ENCODE assay signal across 9 mouse cellular contexts in genomic region chr12:17726576-17727320, GRCm38 (mm10). TPM values are rescaled to one million over a fixed set of nuclear protein-coding genes. Genes with fewer than 3 reads are reported as not detected.
DNase-seq lines count a peak whose midpoint lies in the region; ATAC-seq and TF ChIP-seq lines count a peak whose summit lies in the region.
"Had no signal": no experiment of that assay in that cellular context is flagged by ENCODE, and none has a peak within 500 bp of the region (broad histone marks: within the 10 kb centered on the region; RNA-seq: fewer than 3 reads in every experiment).

No protein-coding gene starts in this region.

- WGBS in kidney, embryonic 14.5 days, result 58% methylated on average over 10 of the region's 10 CpGs
- 60% methylated on average over 10 of the region's 10 CpGs for WGBS in hindbrain, embryonic 10.5 days
- WGBS in midbrain, embryonic 14.5 days, result 50% methylated on average over 10 of the region's 10 CpGs

- no peak overlapping the region for H3K4me3 ChIP-seq in kidney, embryonic 14.5 days (ENCODE audit: low read length)
- H3K4me3 ChIP-seq in hindbrain, embryonic 10.5 days, result no peak overlapping the region
- H3K4me3 ChIP-seq in midbrain, embryonic 14.5 days (replicated peaks; ENCODE audit: low read depth, low read length), result no peak overlapping the region
- H3K4me3 ChIP-seq: erythroblast, embryonic 14.5 days had no signal

- ATAC-seq in kidney, embryonic 14.5 days (ENCODE audit: low FRiP score, low TSS enrichment), result 0 out of 2 replicates have a peak, but pooled peaks have one; percentile 18
- ATAC-seq in Patski, result peak; percentile 66
- ATAC-seq in midbrain, embryonic 14.5 days (ENCODE audit: low FRiP score, low TSS enrichment), result no peak

- no peaks in the 10 kb centered on the region for H3K27me3 ChIP-seq in kidney, embryonic 14.5 days (ENCODE audit: control insufficient read depth, insufficient read depth, low read length)
- H3K27me3 ChIP-seq in Patski, result no peaks in the 10 kb centered on the region
- no peaks in the 10 kb centered on the region for H3K27me3 ChIP-seq in hindbrain, embryonic 10.5 days (ENCODE audit: insufficient read depth, poor library complexity, severe bottlenecking)
- no peaks in the 10 kb centered on the region for H3K27me3 ChIP-seq in midbrain, embryonic 14.5 days (ENCODE audit: control insufficient read depth, insufficient read depth, low read length)

- in situ Hi-C loops in Patski (cut with MboI; ENCODE audit: low pct_unique_long_range_greater_than_20kb), result loop anchor here (25.0 kb wide), 1 partner anchor 864 kb away; no protein-coding TSS in a partner anchor

- no peak overlapping the region for H3K4me2 ChIP-seq in kidney, embryonic 14.5 days (replicated peaks; ENCODE audit: low read depth, low read length)
- no peak overlapping the region for H3K4me2 ChIP-seq in midbrain, embryonic 14.5 days (ENCODE audit: low read length)

- no peaks in the 10 kb centered on the region for H3K36me3 ChIP-seq in kidney, embryonic 14.5 days (ENCODE audit: control insufficient read depth, insufficient read depth, low read length)
- H3K36me3 ChIP-seq in hindbrain, embryonic 10.5 days, result no peaks in the 10 kb centered on the region
- H3K36me3 ChIP-seq in midbrain, embryonic 14.5 days (ENCODE audit: control insufficient read depth, insufficient read depth, low read length), result no peaks in the 10 kb centered on the region

- CTCF ChIA-PET in Patski (lab: Charles Lee), result no interaction called here

- H3K9ac ChIP-seq in kidney, embryonic 14.5 days (ENCODE audit: low read depth, low read length), result no peak overlapping the region
- no peak overlapping the region for H3K9ac ChIP-seq in midbrain, embryonic 14.5 days (replicated peaks; ENCODE audit: low read length)

- POLR2A ChIA-PET in Patski (lab: Charles Lee), result no interaction called here

- no peaks in the 10 kb centered on the region for H3K9me3 ChIP-seq in kidney, embryonic 14.5 days (ENCODE audit: control insufficient read depth, low read length)
- H3K9me3 ChIP-seq in hindbrain, embryonic 10.5 days, result no peaks in the 10 kb centered on the region
- no peaks in the 10 kb centered on the region for H3K9me3 ChIP-seq in midbrain, embryonic 14.5 days (ENCODE audit: control insufficient read depth, low read length)

- no peak overlapping the region for H3K27ac ChIP-seq in kidney, embryonic 14.5 days (ENCODE audit: low read depth, low read length)
- H3K27ac ChIP-seq in hindbrain, embryonic 10.5 days, result peak overlapping the region; percentile 74
- H3K27ac ChIP-seq in midbrain, embryonic 14.5 days (replicated peaks; ENCODE audit: low read depth, low read length), result peak overlapping the region; percentile 45

- H3K4me1 ChIP-seq in kidney, embryonic 14.5 days (ENCODE audit: control insufficient read depth, insufficient read depth, low read length), result peaks cover 50% of the 10 kb centered on the region
- H3K4me1 ChIP-seq in hindbrain, embryonic 10.5 days (replicated peaks), result peaks cover 49% of the 10 kb centered on the region
- H3K4me1 ChIP-seq in midbrain, embryonic 14.5 days (ENCODE audit: control insufficient read depth, insufficient read depth, low read length), result peaks cover 6% of the 10 kb centered on the region; the same call in 1 of the 2 replicates

- no peak for TF ChIP-seq CTCF in Patski (IDR thresholded peaks at IDR 0.05)

- DNase-seq in kidney, adult 11 months, result no peak
- no peak for DNase-seq in Patski (ENCODE audit: low read depth, low spot score)
- DNase-seq in hindbrain, embryonic 10.5 days (ENCODE audit: low spot score), result no peak
- DNase-seq in midbrain, embryonic 14.5 days, result peak; percentile 32
- no peak for DNase-seq in retina, embryonic 14.5 days (ENCODE audit: low spot score)
- DNase-seq in adrenal gland, postnatal 14 days, result no peak
- no peak for DNase-seq in gastrocnemius, adult 8-10 months (ENCODE audit: low spot score in 2 of 2)

RNA-seq across cellular contexts. Expression of gene Hpcal1, which starts 36.1 kb away (rescaled TPM):
- 44.8 and 58.1 TPM in 2 replicates for polyA plus RNA-seq in kidney, embryonic 14.5 days (2014; fragmentation: Nextera tagmentation; extraction: Ambion mirVana)
- polyA plus RNA-seq in Patski (2021), result 39.5 TPM
- polyA plus RNA-seq in hindbrain, embryonic 10.5 days (2016; fragmentation: Nextera tagmentation; extraction: Ambion mirVana), result 35.9 and 39.9 TPM in 2 replicates
- 93.3 and 108 TPM in 2 replicates for polyA plus RNA-seq in midbrain, embryonic 14.5 days (2014; fragmentation: Nextera tagmentation; extraction: Ambion mirVana)
- total RNA-seq in adrenal gland, postnatal 14 days (2021), result 26.8 and 33.4 TPM in 2 replicates
- total RNA-seq in gastrocnemius, adult 8-10 months (2022), result 1 to 10 TPM; 3.4 to 3.9 (median 3.5) TPM
